Mouse (Mus musculus) CH12.LX (cell line): ENCODE results near the gene Mef2d. TPM values are rescaled to one million over a fixed set of nuclear protein-coding genes. Genes with fewer than 3 reads are reported as not detected.

Experiments
- DNase-seq: peaks from one replicate; pipeline ENCODE4 v3.0.0-alpha.2; 2013; ENCODE audit errors: extremely low read depth
- H3K27ac ChIP-seq: 2 replicates; pipeline ENCODE4 v1.5.1; 2012; ENCODE audit warnings: low read depth, mild to moderate bottlenecking, control low read depth, moderate library complexity; ENCODE audit not compliant: insufficient read depth
- H3K27me3 ChIP-seq: replicated peaks from 2 replicates; pipeline ENCODE3; 2012; ENCODE audit warnings: inconsistent platforms
- H3K36me3 ChIP-seq, 2 experiments: replicated peaks in 1 of 2; 2 replicates each; pipeline versions ENCODE3 to v1.6.1; 2012; ENCODE audit warnings: inconsistent platforms in 1 of 2, low read length in 1 of 2, mild to moderate bottlenecking in 1 of 2, mixed read lengths in 1 of 2, moderate library complexity in 1 of 2; ENCODE audit not compliant: control insufficient read depth in 1 of 2, insufficient read depth in 1 of 2
- H3K4me1 ChIP-seq, 2 experiments: 2 replicates each; pipeline ENCODE4 v1.6.1; 2012; ENCODE audit warnings: inconsistent platforms in 1 of 2, moderate library complexity in 1 of 2; ENCODE audit not compliant: insufficient read depth in 2 of 2, control insufficient read depth in 1 of 2
- H3K4me2 ChIP-seq: 2 replicates; pipeline ENCODE4 v1.6.1; 2012; ENCODE audit warnings: low read depth, mild to moderate bottlenecking, control low read depth; ENCODE audit not compliant: poor library complexity, insufficient read depth, severe bottlenecking
- H3K4me3 ChIP-seq, 3 experiments: fragments of 150-350 bp in 1 of 3; sonication (generic) in 1 of 3; replicated peaks in 1 of 3; 2 replicates each; pipeline versions ENCODE3 to v1.5.1; 2011 to 2012; ENCODE audit warnings: low read depth in 2 of 3, low read length in 2 of 3, mild to moderate bottlenecking in 2 of 3, moderate library complexity in 2 of 3, control low read depth in 1 of 3, improper control_type of control experiment in 1 of 3, inconsistent platforms in 1 of 3, mixed read lengths in 1 of 3; ENCODE audit not compliant: poor library complexity in 1 of 3
- H3K79me2 ChIP-seq: replicated peaks from 2 replicates; pipeline ENCODE4 v1.6.1; 2012; ENCODE audit warnings: mild to moderate bottlenecking, moderate library complexity; ENCODE audit not compliant: control insufficient read depth, poor library complexity, insufficient read depth, severe bottlenecking; ENCODE audit errors: extremely low read depth
- H3K9ac ChIP-seq: 2 replicates; pipeline ENCODE4 v1.6.1; 2012; ENCODE audit warnings: low read depth, mild to moderate bottlenecking, control low read depth, moderate library complexity; ENCODE audit not compliant: insufficient read depth
- H3K9me3 ChIP-seq: replicated peaks from 2 replicates; pipeline ENCODE3; 2012; ENCODE audit warnings: low read length, inconsistent platforms, mixed read lengths
- CHD2 ChIP-seq: IDR thresholded peaks from 2 replicates; pipeline ENCODE4 v1.6.1; 2011; ENCODE audit warnings: low read length, improper control_type of control experiment
- ELF1 ChIP-seq: IDR thresholded peaks from 2 replicates; pipeline ENCODE4 v1.6.1; 2014; ENCODE audit warnings: low read depth, mild to moderate bottlenecking, inconsistent platforms, low read length, improper control_type of control experiment
- ETS1 ChIP-seq: conservative IDR thresholded peaks from 2 replicates; pipeline ENCODE4 v1.6.1; 2012; ENCODE audit warnings: low read depth, mild to moderate bottlenecking, inconsistent platforms, low read length, improper control_type of control experiment, moderate library complexity
- JUN ChIP-seq: IDR thresholded peaks from 2 replicates; pipeline ENCODE4 v1.6.1; 2011; ENCODE audit warnings: low read depth, mild to moderate bottlenecking, low read length, improper control_type of control experiment, moderate library complexity; ENCODE audit not compliant: insufficient read depth
- JUND ChIP-seq: conservative IDR thresholded peaks from 2 replicates; pipeline ENCODE4 v1.6.1; 2011; ENCODE audit warnings: low read depth, low read length, improper control_type of control experiment
- MAFK ChIP-seq: IDR thresholded peaks from 2 replicates; pipeline ENCODE4 v1.6.1; 2011; ENCODE audit warnings: low read length, improper control_type of control experiment; ENCODE audit not compliant: insufficient replicate concordance
- MAX ChIP-seq: IDR thresholded peaks from 2 replicates; pipeline ENCODE4 v1.6.1; 2011; ENCODE audit warnings: low read length, improper control_type of control experiment
- MAZ ChIP-seq: IDR thresholded peaks from 2 replicates; pipeline ENCODE4 v1.6.1; 2012; ENCODE audit warnings: low read depth, mild to moderate bottlenecking, inconsistent platforms, low read length, improper control_type of control experiment, moderate library complexity
- MXI1 ChIP-seq: IDR thresholded peaks from 2 replicates; pipeline ENCODE4 v1.6.1; 2011; ENCODE audit warnings: mild to moderate bottlenecking, low read depth, low read length, improper control_type of control experiment
- NELFE ChIP-seq: IDR thresholded peaks from 2 replicates; pipeline ENCODE4 v1.6.1; 2011; ENCODE audit warnings: low read depth, low read length, improper control_type of control experiment
- PAX5 ChIP-seq: IDR thresholded peaks from 2 replicates; pipeline ENCODE4 v1.6.1; 2012; ENCODE audit warnings: low read length, inconsistent platforms, mixed read lengths
- POLR2A ChIP-seq: IDR thresholded peaks from 2 replicates; pipeline ENCODE4 v1.6.1; 2011; ENCODE audit warnings: low read depth, mild to moderate bottlenecking, improper control_type of control experiment, low read length
- RCOR1 ChIP-seq: conservative IDR thresholded peaks from 2 replicates; pipeline ENCODE4 v1.6.1; 2012; ENCODE audit warnings: low read depth, mild to moderate bottlenecking, inconsistent platforms, low read length, improper control_type of control experiment
- TBP ChIP-seq: conservative IDR thresholded peaks from 2 replicates; pipeline ENCODE4 v1.6.1; 2011; ENCODE audit warnings: low read depth, low read length, improper control_type of control experiment
- UBTF ChIP-seq: IDR thresholded peaks from 2 replicates; pipeline ENCODE4 v1.6.1; 2012; ENCODE audit warnings: low read depth, mild to moderate bottlenecking, inconsistent platforms, low read length, improper control_type of control experiment, moderate library complexity
- ZNF384 ChIP-seq: IDR thresholded peaks from 2 replicates; pipeline ENCODE4 v1.6.1; 2012; ENCODE audit warnings: low read depth, low read length, improper control_type of control experiment, inconsistent platforms
- dilution Hi-C: fragments of 300-500 bp; cut with MboI; formaldehyde crosslinking; loops from 2 replicates; pipeline ENCODE4 v1.14.3; 2020; ENCODE audit warnings: low sequenced_read_pairs; ENCODE audit not compliant: extremely low pct_unique_long_range_greater_than_20kb, extremely low pct_ligation_motif_present
- in situ Hi-C: fragments of 300-500 bp; cut with MboI; formaldehyde crosslinking; loops from 3 replicates; pipeline ENCODE4 v1.14.3; 2019; ENCODE audit warnings: low sequenced_read_pairs, low pct_ligation_motif_present, low pct_unique_long_range_greater_than_20kb, mixed read lengths
- polyA plus RNA-seq: library from polyadenylated mRNA; unstranded; fragments of >175 nt; gene quantifications from 2 replicates; pipeline ENCODE4 v1.2.1, GENCODE M21; 2012; ENCODE audit warnings: low read depth; ENCODE audit not compliant: insufficient read length
- total RNA-seq, 2 experiments: library from RNA; depleted of rRNA; stranded (reverse); fragments of 300-350 nt in 1 of 2; fragments of >200 nt in 1 of 2; gene quantifications; 2 replicates each; pipeline ENCODE4 v1.2.3; 2012 to 2014

Gene Mef2d
- total and polyA plus RNA-seq, 3 experiments: 4.8 to 75.8 (median 10.9) TPM

DNA sequence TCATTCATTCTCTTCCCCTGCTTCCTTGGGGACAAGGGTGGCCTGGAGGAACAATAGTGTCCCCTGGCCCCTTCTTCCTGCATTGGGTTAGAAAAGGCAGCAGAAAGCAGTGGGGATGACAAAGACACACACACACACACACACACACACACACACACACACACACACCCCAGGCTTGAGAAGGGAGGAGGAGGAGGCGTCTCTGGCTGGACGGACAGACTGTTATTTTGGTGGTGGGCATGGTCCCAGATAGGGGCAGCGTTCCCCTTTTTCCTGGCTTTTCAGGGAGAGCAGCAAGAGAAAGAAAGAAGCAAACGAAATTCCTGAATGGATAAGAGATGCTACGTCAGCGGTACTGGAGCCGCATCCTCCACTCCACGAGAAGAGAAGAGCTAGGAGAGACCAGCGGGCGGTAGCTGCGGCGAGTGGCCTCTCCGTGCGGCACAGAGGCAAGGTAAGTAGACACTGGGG, 64.8 kb downstream of the Mef2d start:
- no peak for DNase-seq
- Histone ChIP-seq H3K36me3 (no peaks in the 10 kb centered on the region), H3K9ac (no peak overlapping the region), H3K27ac (no peak overlapping the region), H3K4me1 (no peaks in the 10 kb centered on the region), H3K9me3 (no peaks in the 10 kb centered on the region), H3K4me3 (no peak overlapping the region), H3K79me2 (no peaks in the 10 kb centered on the region), H3K4me2 (no peak overlapping the region), H3K27me3 (peaks cover 100% of the 10 kb centered on the region)
- in situ Hi-C loops: no loop called here
- dilution Hi-C loops: no loop called here
- TF ChIP-seq NELFE (no peak), PAX5 (no peak), MXI1 (no peak), ETS1 (no peak), MAX (no peak), JUND (no peak), MAFK (no peak), UBTF (no peak), CHD2 (no peak), TBP (no peak), ZNF384 (no peak), RCOR1 (no peak), JUN (no peak), POLR2A (no peak)

DNA sequence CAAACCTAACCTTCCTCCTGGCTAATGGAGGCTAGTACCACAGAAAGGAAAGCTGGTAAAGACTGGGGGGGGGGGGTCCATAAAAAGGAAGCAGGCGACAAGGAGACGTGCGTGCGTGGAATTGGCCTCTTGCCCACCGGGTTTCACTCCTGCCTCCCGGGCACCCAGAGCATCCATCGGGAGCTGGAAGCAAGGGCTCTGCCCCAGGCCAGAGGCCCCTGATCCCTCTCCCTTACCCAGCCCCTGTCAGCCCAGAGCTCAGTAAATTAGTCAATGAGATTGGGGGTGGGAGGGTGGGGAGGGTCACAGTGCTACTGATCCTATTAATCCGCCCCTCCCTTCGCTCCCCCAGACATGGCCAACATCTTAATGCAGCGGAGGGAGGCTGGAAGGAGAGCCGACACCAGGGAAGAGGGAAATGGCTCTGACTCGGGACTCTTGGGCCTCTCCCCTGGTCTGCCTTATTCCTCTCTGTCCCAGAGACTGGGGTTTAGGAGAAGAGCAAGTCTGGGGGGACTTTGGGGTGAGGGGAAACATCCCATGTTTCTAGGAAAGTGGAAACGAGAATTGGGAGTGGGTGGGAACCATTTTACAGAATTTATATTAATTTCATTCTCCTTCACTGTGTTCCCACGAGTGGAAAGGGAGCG, 65.4 kb downstream of the Mef2d start:
- Histone ChIP-seq H3K9me3 (no peaks in the 10 kb centered on the region), H3K79me2 (no peaks in the 10 kb centered on the region), H3K4me3 (no peak overlapping the region), H3K9ac (no peak overlapping the region), H3K4me1 (no peaks in the 10 kb centered on the region), H3K27me3 (peaks cover 100% of the 10 kb centered on the region), H3K4me2 (no peak overlapping the region), H3K27ac (no peak overlapping the region), H3K36me3 (no peaks in the 10 kb centered on the region)
- no peak for TF ChIP-seq ETS1
- TF ChIP-seq MAZ: no peak
- TF ChIP-seq ELF1: no peak
- TF ChIP-seq JUN: no peak
- dilution Hi-C loops: no loop called here
- in situ Hi-C loops: no loop called here
- DNase-seq: no peak
